Mouse (Mus musculus) stomach, embryonic 14.5 days (tissue): ENCODE measurements around the gene Ccdc137. TPM values are rescaled to one million over a fixed set of nuclear protein-coding genes. Genes with fewer than 3 reads are reported as not detected.

Source experiments
- ATAC-seq: fragments of 200-750 bp; cut with Nextera tagmentation; 2 replicates; pipeline ENCODE4 v1.8.0; 2017; ENCODE audit warnings: low read depth, moderate TSS enrichment; ENCODE audit not compliant: insufficient number of reproducible peaks, insufficient read depth, low FRiP score
- H3K27ac ChIP-seq: fragments of 300-500 bp; sonication (generic); 2 replicates; pipeline ENCODE4 v1.5.1; 2014; ENCODE audit warnings: mild to moderate bottlenecking, low read length, moderate library complexity, mixed read lengths
- H3K27me3 ChIP-seq: fragments of 300-500 bp; sonication (generic); 2 replicates; pipeline ENCODE4 v1.6.1; 2014; ENCODE audit warnings: low read length, control low read depth, mixed read lengths; ENCODE audit not compliant: control insufficient read depth, insufficient read depth
- H3K36me3 ChIP-seq: fragments of 300-500 bp; sonication (generic); 2 replicates; pipeline ENCODE4 v1.6.1; 2014; ENCODE audit warnings: mild to moderate bottlenecking, control low read depth, low read length, moderate library complexity, mixed read lengths; ENCODE audit not compliant: control insufficient read depth, insufficient read depth
- H3K4me1 ChIP-seq: fragments of 300-500 bp; sonication (generic); 2 replicates; pipeline ENCODE4 v1.6.1; 2014; ENCODE audit warnings: low read length, control low read depth, mixed read lengths; ENCODE audit not compliant: control insufficient read depth, insufficient read depth
- H3K4me2 ChIP-seq: fragments of 300-500 bp; sonication (generic); replicated peaks from 2 replicates; pipeline ENCODE4 v1.6.1; 2014; ENCODE audit warnings: low read depth, low read length, control low read depth
- H3K4me3 ChIP-seq: fragments of 300-500 bp; sonication (generic); 2 replicates; pipeline ENCODE4 v1.5.1; 2014; ENCODE audit warnings: low read depth, low read length, control low read depth
- H3K9ac ChIP-seq: fragments of 300-500 bp; sonication (generic); replicated peaks from 2 replicates; pipeline ENCODE4 v1.6.1; 2014; ENCODE audit warnings: low read depth, mild to moderate bottlenecking, control low read depth, low read length, moderate library complexity, mixed read lengths
- H3K9me3 ChIP-seq: fragments of 300-500 bp; sonication (generic); 2 replicates; pipeline ENCODE4 v1.6.1; 2016; ENCODE audit warnings: low read depth, low read length, control low read depth; ENCODE audit not compliant: control insufficient read depth
- WGBS: fragments of 180-500 bp; shearing (Covaris S2); extraction: QIAGEN DNeasy Blood & Tissue Kit; methylation state at CpG from one replicate; pipeline ENCODE4 v1.1.7; 2014; 5-methylcytosine and 5-hydroxymethylcytosine counted together
- polyA plus RNA-seq: library from polyadenylated mRNA; unstranded; fragments of >200 nt; fragmentation: Nextera tagmentation; extraction: Ambion mirVana; gene quantifications from 2 replicates; pipeline ENCODE4 v1.2.1, GENCODE M21; 2014

The Ccdc137 gene
- polyA plus RNA-seq, 1 experiment from 2014 or later, result 30.9 TPM

GRCm38 (mm10) chr11:120490291-120491046 lies 32.6 kb downstream of the Ccdc137 start:
- peaks cover 27% of the 10 kb centered on the region for H3K4me1 ChIP-seq
- 35% methylated on average over 4 of the region's 4 CpGs for WGBS
- no peak for ATAC-seq

DNA sequence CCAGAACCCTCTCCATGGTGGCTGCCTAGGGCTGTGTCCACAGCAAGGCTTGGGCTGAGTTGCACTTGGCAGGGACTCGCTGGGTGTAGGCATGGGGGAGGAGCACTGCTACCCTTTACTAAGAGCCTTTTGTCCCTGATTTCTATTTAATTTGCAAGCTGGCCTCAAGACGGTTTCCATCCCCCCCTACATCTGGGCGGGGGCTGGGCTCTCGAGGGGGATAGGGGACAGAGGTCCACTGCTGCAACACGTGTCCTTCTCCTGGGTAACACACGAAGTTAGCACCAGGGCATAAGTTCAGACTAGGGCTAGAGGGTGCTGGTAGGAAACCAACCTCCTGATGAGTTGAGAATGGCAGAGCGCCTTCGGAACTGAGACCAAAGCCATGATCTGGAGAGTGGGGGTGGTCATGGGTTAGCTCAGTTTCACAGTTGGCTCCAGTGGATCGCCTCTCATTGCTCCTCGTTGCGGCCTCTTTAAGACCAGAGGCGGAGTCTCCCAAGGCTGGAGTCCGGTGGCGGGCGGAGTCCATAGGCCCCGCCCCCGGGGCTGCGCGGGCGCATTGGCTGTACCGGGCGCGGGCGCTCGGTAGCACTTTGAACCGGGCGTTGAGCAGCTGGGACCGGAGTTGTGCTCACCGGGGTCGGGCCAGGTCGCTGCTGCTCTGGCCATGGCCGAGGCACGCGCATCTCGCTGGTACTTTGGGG lies 33.6 kb downstream of the Ccdc137 start, which contains the start of gene Slc25a10:
TSS of gene Slc25a10 (plus strand) at position 524 of the 707 bp plus-strand sequence.
- H3K4me1 ChIP-seq, result peaks cover 22% of the 10 kb centered on the region
- H3K9ac ChIP-seq, result peak within 1 kb of the TSS; percentile 78
- peak within 1 kb of the TSS; percentile 91 for H3K4me3 ChIP-seq
- peaks cover 55% of the 10 kb centered on the region for H3K36me3 ChIP-seq
- peak; percentile 88 for ATAC-seq
- H3K4me2 ChIP-seq, result peak within 1 kb of the TSS; percentile 91
- no peaks in the 10 kb centered on the region for H3K27me3 ChIP-seq
- H3K27ac ChIP-seq, result peak within 1 kb of the TSS; percentile 83
- H3K9me3 ChIP-seq, result no peaks in the 10 kb centered on the region
- WGBS, result under 1% methylated on average over 35 of the region's 35 CpGs

More at GRCm38 (mm10) chr11:120490291-120491046, 32.6 kb downstream of the Ccdc137 start:
- Histone ChIP-seq H3K9ac (no peak overlapping the region), H3K27me3 (no peaks in the 10 kb centered on the region), H3K4me3 (no peak overlapping the region), H3K27ac (peak overlapping the region; percentile 83; the same call in 1 of the 2 replicates), H3K4me2 (peak overlapping the region; percentile 91; the same call in 1 of the 2 replicates), H3K9me3 (no peaks in the 10 kb centered on the region), H3K36me3 (peaks cover 47% of the 10 kb centered on the region)

DNA sequence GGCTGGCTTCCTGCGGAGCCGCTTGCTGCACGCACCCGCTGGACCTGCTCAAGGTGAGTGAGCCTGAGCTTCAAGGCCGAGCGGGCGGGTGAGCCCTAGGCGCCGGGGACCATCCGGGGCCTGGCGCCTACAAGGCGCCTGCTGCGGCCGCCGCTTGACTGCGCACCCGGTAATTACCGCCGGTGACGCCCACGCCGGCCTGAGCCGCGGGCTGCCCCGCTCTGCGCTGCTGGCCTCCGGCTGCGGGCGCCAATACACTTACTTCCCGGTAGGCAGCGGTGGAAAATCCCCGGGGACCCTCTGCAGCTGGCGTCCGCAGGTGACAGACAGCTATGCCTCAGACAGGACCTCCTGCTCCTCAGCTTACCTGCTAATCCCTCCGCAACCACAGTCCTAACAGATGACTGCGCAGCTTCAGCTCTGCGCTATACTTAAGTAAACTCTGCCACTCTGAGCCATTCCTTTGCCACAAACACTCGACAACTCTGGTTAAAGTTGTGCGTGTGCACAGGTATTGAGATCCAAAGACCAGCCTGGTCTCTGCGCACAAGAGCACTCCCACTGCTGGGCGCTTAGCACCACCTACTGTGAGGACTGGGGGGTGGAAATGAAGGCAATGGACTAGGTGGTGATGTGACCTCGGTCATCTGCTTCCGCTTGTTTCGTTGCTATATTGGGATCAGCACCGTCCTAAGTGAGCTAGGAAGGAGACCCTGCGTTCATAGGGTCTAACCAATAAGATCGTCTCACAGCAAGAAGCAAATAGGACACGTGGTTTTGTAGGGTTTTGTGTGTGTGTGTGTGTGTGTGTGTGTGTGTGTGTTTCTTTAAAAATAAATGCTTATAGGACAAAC lies 34.3 kb downstream of the Ccdc137 start:
- Histone ChIP-seq H3K27ac (peak overlapping the region; percentile 83), H3K4me3 (peak overlapping the region; percentile 91), H3K9me3 (no peaks in the 10 kb centered on the region), H3K4me1 (peaks cover 22% of the 10 kb centered on the region), H3K27me3 (no peaks in the 10 kb centered on the region), H3K9ac (peak overlapping the region; percentile 78), H3K36me3 (peaks cover 55% of the 10 kb centered on the region), H3K4me2 (peak overlapping the region; percentile 91)
- ATAC-seq, result peak; percentile 14; the same call in 1 of the 2 replicates
- under 1% methylated on average over 47 of the region's 48 CpGs for WGBS

DNA sequence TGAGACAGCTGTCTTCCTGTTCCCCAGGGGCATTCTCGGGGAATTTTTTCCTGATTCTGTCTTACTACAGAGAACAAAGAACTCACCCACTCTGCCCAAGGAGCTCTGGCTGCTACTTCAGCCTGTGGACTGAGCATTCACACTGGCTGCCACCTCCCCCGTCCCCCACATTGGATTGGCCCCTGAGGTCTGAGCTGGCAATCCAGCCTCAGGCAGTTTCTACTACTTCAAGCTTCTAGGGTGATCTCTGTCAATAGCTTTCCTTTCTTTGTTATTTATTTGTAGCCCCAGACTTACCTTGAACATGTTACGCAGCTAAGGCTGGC lies 34.9 kb downstream of the Ccdc137 start:
- no peaks in the 10 kb centered on the region for H3K9me3 ChIP-seq
- peak overlapping the region; percentile 91 for H3K4me2 ChIP-seq
- peaks cover 22% of the 10 kb centered on the region for H3K4me1 ChIP-seq
- 26% methylated on average over 3 of the region's 3 CpGs for WGBS
- peaks cover 49% of the 10 kb centered on the region for H3K36me3 ChIP-seq
- H3K27ac ChIP-seq, result peak overlapping the region; percentile 83; the same call in 1 of the 2 replicates
- H3K4me3 ChIP-seq, result peak overlapping the region; percentile 91
- no peak overlapping the region for H3K9ac ChIP-seq
- no peak for ATAC-seq
- H3K27me3 ChIP-seq, result no peaks in the 10 kb centered on the region

- peaks cover 22% of the 10 kb centered on the region for H3K4me1 ChIP-seq
- H3K36me3 ChIP-seq, result peaks cover 47% of the 10 kb centered on the region
- ATAC-seq, result no peak
- H3K4me3 ChIP-seq, result peak overlapping the region; percentile 91
- H3K27ac ChIP-seq, result no peak overlapping the region; the same call in 1 of the 2 replicates
- H3K27me3 ChIP-seq, result no peaks in the 10 kb centered on the region
- no peak overlapping the region for H3K9ac ChIP-seq
- WGBS, result 44% methylated on average over 3 of the region's 3 CpGs
- peak overlapping the region; percentile 91 for H3K4me2 ChIP-seq
- H3K9me3 ChIP-seq, result no peaks in the 10 kb centered on the region
Observed at GRCm38 (mm10) chr11:120493351-120493750, 35.4 kb downstream of the Ccdc137 start.

GRCm38 (mm10) chr11:120493911-120494310 lies 36.0 kb downstream of the Ccdc137 start:
- no peak for ATAC-seq
- no peaks in the 10 kb centered on the region for H3K27me3 ChIP-seq
- 75% methylated on average over 3 of the region's 3 CpGs for WGBS
- H3K36me3 ChIP-seq, result peaks cover 47% of the 10 kb centered on the region
- H3K9me3 ChIP-seq, result no peaks in the 10 kb centered on the region
- H3K4me1 ChIP-seq, result peaks cover 22% of the 10 kb centered on the region
- peak overlapping the region; percentile 91; the same call in 1 of the 2 replicates for H3K4me2 ChIP-seq
- no peak overlapping the region for H3K9ac ChIP-seq
- no peak overlapping the region for H3K4me3 ChIP-seq
- no peak overlapping the region for H3K27ac ChIP-seq

DNA sequence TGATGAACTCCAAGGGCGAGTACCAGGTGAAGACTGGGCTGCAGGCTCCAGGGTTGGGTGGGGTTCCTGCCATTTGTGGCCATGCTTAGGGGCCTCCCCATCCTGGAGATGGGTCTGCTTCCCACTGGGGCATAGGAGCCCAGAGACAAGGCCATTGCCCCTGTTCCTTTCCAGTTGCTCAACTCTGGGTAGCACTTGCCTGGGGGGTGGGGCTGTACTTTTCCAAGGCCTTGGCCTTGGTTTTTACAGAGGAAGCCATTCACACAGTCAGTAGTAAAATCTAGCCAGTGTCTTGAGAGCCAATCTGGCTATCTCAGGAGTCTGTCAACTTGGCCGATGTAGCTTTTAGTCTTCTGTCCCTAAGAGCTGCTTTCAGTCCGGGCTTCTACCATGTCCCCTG lies 39.5 kb downstream of the Ccdc137 start:
- no peak for ATAC-seq
- H3K4me1 ChIP-seq, result peaks cover 10% of the 10 kb centered on the region
- no peak overlapping the region for H3K27ac ChIP-seq
- 90% methylated on average over 3 of the region's 3 CpGs for WGBS
- no peaks in the 10 kb centered on the region for H3K9me3 ChIP-seq
- H3K9ac ChIP-seq, result no peak overlapping the region
- peaks cover 38% of the 10 kb centered on the region for H3K36me3 ChIP-seq
- no peak overlapping the region for H3K4me3 ChIP-seq
- H3K27me3 ChIP-seq, result no peaks in the 10 kb centered on the region
- H3K4me2 ChIP-seq, result no peak overlapping the region

DNA sequence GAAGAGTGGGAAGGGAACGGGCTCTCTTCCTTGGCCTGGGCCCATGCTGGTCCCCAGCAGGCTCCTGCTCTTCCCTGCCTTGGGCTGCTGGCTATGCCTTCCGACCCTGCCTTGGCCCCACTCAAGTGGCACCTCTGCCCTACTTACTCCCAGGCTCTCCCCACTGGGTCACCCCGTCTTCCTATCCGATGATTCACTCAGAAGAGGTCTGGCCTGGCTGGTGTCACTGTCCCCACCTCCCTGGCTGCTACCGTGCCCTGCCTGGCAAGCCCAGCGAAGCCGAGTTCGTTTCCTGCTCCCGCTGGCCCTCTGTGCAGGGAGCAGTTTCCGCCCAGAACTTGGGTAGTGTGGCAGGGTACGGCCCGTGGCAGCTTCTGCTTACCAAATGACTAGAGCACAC lies 40.3 kb downstream of the Ccdc137 start:
- Histone ChIP-seq H3K27me3 (no peaks in the 10 kb centered on the region), H3K4me2 (no peak overlapping the region), H3K4me3 (no peak overlapping the region), H3K9ac (no peak overlapping the region), H3K9me3 (no peaks in the 10 kb centered on the region), H3K4me1 (peaks cover 5% of the 10 kb centered on the region), H3K36me3 (peaks cover 38% of the 10 kb centered on the region), H3K27ac (no peak overlapping the region)
- 93% methylated on average over 12 of the region's 12 CpGs for WGBS
- ATAC-seq, result no peak
